Mouse (Mus musculus): ENCODE measurements at regions not wholly inside any gene's neighbourhood (a gene's known extent, or its start where the extent isn't known, plus 50 kb on each side); places are given as distances from the start of the nearest gene placed in this dataset.

- DNase-seq (ENCODE audit: low spot score), result no peak
Measured at GRCm38 (mm10) chr3:104712711-104713110, 68.1 kb upstream of the Ppm1j start.

GRCm38 (mm10) chr3:104713836-104714631, 66.8 kb upstream of the Ppm1j start:
- DNase-seq (ENCODE audit: low spot score), result peak; percentile 65

GRCm38 (mm10) chr3:104714679-104715326, 66.1 kb upstream of the Ppm1j start:
- DNase-seq (ENCODE audit: low spot score), result no peak
